Mouse (Mus musculus) mature B cell (primary cell): ENCODE results near the gene Atp5g3.
"Not testable (repeated sequence)": the region's sequence is repeated elsewhere in the genome, so short reads cannot be mapped to it uniquely, and the experiment has no call there.

ENCODE experiments used
- in situ Hi-C: fragments of 300-500 bp; cut with MboI; formaldehyde crosslinking; loops from 2 replicates; pipeline ENCODE4 v1.14.3; 2019

Gene Atp5g3

DNA sequence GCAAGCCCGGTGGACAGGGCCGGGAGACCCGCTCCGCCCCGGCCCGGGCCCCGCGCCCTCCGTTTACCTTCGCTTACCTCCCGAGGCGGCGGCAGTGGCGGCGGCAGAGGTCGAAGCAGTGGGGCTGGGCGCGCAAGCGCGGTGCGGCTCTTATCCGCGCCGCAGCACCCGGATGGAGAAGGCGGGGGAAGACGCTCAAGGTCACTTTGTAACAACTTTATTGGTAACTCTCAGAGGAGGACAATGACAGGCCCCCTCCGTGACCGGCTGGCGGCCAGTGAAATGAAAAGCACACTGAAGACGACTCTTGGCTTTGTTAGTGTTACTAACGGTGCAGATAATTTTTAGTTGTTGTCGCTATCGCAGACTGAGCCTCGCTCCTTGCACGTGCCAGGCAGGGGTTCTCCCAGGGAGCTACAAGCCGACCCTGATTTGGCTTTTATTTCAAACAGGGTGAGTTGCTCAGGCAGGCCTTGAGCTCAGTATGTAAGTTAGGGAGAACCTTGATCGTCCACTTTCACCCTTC lies at the start of gene Atp5g3:
Gene Atp5g3, minus strand, starts transcription at position 152 of the 526 bp plus-strand sequence.
- in situ Hi-C loops, result no loop called here

DNA sequence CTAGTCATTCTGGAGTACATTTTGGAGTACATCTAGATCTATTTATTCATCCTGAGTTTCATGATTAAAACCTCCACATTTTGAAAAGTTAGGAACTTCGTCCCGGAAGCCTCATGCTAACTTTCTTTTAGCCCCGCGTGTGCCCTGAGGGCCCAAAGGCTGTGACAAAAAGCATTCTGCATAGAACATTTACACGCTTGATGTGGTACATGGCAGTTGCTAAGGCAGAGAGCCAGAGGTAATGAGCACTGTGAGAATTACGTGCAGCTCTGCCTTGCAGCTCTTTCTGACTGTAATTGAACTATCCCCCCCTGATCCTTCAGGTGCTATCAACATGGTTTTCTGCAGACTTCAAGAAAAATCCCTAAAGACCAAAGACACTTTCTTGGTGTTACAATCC lies 47.2 kb upstream of the Atp5g3 start:
- in situ Hi-C loops, result no loop called here

DNA sequence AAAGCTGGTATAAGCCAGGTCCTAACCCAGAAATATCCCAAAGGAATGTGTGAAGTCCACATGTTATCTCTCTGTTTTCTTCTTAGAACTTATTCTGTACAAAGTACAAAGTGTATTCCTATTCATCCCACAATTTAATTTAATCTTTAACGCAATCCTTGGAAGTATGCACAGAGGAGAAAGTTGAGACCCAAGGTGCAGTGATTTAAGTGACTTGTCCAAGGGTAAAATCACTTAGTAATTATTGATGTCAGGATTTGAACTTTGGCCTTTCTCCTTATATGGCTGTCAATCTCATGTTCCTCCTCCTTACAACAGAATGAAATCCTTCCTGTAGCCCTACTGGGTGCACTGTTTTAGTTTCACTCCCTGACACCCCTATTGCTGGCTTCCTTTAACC lies 42.5 kb upstream of the Atp5g3 start:
- in situ Hi-C loops, result no loop called here

DNA sequence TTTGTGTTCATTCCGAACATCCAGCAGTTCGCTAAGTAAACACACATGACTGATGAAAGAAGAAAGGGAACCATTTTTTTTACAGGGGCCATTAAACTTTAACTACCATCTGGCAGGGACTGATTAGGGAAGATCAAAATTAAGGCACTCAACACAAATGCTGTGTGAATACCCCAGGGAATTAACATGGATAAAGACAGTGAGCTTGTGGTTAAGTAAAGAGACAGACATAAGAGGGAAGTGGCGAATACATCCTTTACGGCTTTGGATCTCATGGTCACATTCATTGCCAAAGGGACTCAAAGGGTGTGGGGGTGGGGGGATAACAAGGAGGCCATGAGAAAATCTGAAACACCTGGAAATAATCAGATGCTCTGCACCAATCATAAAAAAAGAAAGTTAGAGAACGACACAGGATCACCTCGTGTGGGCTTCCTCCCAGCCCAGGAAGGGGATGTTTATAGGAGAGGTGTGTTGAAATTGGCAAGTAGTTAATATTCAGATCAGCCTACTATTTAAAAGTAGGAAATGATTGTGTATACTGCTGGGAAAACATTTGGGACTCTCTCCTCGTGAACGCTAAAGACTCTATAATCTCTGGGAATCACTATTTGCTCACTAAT lies 41.6 kb upstream of the Atp5g3 start:
- in situ Hi-C loops, result no loop called here

DNA sequence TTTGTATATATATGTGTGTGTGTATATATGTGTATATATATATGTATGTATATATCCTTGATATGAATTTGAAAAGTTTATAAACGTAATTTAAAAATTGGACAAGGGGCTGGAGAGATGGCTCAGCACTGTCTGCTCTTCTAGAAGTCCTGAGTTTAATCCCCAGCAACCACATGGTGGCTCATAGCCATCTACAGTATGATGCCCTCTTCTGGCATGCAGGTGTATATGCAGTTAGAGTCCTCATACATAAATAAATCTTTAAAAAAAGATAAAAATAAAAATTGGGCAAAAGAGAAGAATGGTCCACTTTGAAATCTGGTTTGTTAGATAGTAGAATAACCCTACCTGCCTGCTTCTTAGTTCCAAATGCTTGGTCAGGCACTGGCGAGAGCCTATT lies 36.2 kb upstream of the Atp5g3 start:
- in situ Hi-C loops, result no loop called here

DNA sequence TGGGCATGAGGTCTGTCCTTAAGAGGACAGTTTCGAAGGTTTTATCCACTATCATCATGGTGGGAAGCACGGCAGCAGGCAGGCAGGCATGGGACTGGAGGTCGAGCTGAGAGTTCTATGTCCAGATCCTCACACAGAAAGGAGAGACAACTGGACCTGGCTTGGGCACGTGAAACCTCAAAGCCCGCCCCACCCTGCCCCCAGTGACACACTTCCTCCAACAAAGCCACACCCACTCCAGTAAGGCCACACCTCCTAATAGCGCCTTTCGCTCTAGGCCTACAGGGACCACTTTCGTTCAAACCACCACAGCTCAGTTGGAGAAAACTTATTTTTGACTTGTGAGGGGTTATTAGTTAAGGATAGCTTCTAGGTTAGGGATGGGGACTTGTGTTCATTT lies 32.6 kb upstream of the Atp5g3 start:
- in situ Hi-C loops, result no loop called here

DNA sequence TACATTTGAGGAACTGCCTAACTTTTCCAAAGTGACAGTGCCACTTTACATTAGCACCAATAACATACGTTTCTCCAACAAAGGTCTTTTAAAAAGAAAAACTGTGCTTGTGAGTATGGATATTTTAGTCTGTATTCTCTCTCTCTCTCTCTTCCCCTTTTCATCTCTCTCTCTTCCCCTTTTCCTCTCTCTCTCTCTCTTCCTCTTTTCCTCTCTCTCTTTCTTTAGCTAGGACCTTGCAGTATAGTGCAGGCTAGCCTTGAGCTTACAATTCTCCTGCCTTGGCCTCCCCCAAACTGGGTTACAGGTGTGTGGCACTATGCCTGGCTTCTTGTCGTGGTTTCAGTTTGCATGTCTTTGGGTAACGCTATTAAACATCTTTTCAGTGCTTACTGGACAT lies 31.7 kb upstream of the Atp5g3 start:
- in situ Hi-C loops, result no loop called here

DNA sequence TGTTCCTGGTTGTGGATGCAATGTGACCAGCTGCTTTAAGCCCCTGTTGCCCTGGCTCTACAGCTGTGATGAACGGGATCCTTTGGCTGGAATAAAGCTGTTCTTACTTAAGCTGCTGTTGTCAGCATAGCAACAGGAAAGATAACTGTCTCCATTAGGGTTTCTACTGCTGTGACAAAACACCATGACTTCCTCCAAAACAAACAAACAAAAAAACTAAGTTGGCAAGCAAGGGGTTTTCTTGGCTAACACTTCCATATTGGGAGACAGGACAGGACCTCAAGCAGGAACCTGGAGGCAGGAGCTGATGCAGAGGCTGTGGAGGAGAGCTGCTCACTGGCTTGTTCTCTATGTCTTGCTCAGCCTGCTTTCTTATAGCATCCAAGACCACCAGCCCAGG lies 30.2 kb upstream of the Atp5g3 start:
- in situ Hi-C loops, result no loop called here

DNA sequence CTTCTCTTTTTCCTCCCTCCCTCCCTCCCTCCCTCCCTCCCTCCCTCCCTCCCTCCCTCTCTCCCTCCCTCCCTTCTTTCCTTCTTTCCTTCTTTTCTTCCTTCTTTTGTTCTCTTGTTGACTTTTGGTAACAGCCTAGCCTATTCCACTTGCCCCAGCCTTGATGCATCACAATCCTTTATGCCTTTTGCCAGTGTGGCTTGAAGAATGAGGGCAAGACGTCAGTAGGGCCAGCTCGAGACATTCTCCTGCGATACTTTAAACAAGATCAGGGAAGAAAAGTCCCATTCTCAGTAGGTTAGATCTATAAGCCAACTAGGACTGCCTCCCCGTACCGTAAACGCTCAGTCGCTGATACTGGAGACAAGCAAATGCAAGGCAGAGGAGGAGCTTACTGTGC lies 29.3 kb upstream of the Atp5g3 start:
- in situ Hi-C loops, result no loop called here

DNA sequence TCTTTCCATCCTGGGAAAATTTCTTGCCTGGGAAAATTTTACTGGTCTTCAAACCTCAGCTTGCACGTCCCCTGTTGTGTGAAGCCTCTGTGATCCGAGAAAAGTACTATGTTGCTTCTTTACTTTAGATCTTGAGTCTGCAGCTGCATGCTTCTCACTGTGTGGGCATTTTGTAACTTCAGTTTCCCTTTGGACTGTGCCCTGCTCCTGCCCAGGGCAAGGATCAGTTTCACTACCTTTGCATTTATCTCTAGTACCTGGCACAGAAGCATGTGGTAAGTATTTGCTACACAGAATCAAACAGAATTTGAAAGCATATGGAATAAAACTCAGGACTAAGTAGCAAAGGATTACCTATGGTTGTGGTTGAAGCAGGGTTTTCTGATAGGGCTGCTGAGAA lies 27.8 kb upstream of the Atp5g3 start:
- in situ Hi-C loops, result no loop called here

DNA sequence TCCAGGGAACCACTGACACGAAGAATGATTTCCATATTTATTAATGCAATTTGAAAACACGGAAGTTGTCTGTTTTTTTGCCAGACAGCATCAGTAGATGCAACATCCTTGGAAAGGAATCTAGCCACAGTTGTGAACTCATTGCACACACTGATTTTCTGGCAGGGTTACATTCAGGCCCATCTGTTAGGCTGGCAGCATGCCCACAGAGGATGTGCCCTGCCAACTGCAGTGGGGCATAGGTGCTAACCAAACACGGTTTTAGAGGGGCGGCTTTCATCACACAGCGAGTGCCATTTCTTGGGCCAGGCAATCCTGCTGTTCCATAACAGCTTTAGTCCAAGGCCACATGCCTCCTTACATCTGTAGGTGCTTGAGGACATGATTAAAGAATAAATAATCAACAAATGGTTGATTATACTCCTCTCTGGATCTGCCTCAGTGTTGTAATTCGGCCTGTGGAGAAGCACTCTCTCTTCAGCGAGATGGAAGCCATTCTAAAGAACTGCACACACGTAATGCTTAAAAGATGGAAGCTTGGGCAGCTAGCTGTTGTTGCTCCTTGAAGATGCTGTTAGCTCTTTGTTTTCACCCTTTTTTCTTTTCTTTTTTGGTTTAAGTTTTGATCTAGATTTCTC lies 21.7 kb upstream of the Atp5g3 start:
- in situ Hi-C loops, result no loop called here

DNA sequence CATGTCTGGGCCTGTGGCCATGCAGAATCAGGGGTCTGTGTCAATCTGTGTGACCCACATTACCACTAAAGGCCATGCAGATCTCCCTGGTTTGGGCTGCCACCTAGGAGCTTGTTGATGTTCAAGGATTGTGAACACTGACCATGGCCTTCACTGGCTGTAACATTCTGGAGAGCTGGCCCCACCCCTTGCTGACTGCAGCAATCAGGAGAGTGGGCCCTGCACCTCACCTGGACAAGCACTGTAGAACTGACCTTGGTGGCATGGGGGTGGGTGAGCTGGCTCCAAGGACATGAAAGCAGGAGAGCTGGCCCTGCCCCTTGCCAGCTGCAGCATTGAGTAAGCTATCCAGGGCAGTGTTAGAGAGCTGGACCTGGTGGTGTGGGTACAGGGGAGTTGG lies 16.6 kb upstream of the Atp5g3 start:
- in situ Hi-C loops, result no loop called here

DNA sequence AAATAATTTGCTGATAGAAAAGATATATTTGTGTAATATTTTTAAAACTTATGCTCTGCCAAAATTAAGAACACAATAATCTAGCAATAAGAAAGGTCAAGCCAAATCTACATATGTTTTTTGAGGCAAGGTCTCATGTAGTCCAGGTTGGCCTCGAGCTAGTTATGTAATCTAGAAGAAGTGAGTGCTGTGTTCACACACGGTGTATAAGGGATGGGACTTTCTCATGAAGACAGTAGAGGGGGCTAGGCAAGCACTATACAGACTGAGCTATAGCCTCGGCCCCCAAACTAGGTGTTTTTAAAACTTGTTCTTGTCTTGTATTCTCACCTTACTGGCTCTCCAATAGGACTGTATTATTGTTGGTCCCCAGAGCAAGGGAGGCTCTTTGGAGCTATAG lies 14.4 kb upstream of the Atp5g3 start:
- in situ Hi-C loops, result no loop called here

DNA sequence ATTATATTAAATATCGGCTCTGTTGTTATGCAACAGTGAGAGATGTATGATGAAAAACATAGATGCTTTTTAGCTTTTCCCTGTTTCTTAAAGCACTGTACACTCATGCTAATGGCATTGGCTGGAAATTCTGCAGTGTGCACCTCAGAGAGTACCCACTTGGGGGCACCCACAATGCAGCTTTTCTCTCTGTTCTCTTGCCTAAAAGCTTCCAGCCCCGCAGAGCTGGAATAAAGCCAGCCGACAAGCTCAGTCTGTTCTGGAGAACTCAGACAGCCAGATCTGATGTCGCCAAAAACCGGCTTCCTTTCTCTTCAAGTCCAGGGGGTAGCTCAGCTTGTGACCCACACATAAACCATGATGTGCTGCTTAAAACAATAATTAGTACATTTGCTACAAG lies 14.0 kb upstream of the Atp5g3 start:
- in situ Hi-C loops, result no loop called here

DNA sequence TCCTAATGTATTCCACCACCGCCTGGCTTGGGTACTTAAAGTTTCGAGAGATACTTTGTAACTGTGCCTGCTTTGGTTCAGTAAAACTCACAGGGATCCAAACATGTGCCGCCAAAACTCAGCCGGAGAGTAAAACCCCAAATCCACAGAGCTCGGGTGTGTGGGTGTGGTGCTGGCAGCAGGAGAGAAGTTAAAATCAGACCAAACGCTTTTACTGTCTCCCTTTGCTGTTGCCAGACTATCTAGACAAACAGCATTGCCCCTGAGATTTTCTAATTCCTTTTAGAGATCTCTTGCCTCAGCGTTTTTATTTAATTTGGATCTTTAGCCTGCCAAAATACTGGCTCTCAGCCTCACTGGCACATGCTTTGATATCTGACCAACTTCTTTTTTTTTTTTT lies 8.5 kb upstream of the Atp5g3 start:
- in situ Hi-C loops, result no loop called here

DNA sequence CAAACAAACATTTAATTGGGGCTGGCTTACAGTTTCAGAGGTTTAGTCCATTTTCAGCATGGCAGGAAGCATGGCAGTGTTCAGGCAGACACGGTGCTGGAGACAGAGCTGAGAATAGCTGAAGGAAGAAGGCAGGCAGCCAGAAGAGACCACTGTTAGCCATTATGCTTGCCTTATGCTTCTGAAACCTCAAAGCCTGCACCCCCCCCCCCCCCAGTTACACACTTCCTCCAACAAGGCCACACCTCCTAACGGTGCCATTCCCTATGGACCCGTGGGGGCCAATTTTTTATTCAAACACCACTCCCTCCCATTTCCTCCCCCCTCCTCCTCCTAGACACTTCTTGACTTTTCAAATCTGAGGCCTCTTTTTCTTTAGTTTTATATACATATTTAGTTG lies 1.1 kb upstream of the Atp5g3 start:
- in situ Hi-C loops, result no loop called here

DNA sequence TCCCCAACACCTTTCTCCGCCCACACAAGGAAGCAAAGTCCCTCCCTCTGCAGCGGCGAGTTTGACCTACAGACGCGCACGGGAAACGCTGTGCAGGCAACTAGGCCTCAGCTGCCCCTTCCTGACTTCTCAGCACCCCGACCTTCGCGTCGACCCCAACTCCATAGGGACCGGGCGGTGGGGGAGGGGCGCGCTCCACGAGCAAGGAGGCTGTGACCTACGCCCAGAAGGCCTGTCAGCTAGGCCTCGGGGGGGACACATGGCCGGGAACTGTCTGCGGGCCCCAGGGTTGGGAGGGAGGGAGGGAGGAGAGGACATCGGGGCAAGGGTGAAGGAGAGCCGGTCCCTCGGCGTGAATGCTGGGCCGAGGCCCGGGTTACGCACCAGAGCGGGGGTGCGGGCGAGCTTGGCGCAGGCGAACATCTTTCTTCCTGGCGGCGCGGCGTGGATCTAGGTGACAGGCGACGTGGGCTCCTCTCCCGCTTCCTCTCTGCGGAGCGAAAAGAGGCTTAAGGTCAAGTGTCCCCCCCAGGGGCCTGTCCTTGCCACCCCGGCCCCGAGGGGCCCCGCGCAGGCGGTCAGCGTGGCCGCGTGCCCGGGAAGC lies 453 bp downstream of the Atp5g3 start:
- in situ Hi-C loops, result no loop called here

DNA sequence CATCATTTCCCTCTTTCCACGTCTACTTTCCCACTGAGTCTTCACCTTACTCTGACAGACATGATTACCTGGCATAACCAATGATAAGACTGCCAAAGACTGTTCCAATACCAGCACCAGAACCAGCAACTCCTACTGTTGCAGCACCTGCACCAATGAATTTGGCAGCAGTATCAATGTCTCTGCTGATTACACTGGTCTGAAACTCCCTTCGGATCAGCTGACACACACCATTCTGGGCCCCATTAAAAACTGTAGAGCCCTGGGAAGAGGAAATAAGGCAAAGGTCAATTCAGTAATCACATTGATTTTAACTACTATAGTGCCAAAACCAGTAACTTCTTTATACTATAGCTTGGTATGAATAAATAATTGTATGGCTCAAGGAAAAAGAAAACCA lies 2.0 kb downstream of the Atp5g3 start:
- in situ Hi-C loops, result no loop called here

DNA sequence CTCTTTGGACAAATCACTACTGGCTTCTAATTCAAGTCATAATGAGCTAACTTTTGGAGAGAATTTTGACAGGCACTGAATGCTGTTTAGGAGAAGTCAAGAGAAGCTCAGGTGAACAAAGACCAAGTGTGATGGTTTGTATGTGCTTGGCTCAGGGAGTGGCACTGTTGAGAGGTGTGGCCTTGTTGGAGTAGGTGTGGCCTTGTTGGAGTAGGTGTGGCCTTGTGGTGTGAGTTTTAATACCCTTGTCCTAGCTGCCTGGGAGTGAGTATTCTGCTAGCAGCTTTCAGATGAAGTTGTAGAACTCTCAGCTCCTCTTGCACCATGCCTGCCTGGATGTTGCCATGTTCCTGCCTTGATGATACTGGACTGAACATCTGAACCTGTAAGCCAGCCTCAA lies 6.4 kb downstream of the Atp5g3 start:
- in situ Hi-C loops, result not testable (repeated sequence)

DNA sequence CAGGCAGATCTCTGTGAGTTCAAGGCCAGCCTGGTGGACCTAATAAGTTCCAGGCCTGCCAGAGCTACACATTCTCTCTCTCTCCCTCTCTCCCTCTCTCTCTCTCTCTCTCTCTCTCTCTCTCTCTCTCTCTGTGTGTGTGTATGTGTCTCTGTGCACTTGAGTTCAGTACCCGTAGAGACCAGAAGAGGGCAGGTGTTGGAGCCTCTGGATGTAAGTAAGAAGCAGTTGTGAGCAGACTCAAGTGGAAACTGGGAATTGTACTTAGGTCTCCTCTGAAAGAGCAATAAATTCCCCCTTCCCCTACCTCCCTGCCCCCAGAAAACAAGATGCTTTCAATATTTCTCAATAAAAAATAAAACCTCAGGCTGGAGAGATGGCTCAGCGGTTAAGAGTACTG lies 7.6 kb downstream of the Atp5g3 start:
- in situ Hi-C loops, result no loop called here

DNA sequence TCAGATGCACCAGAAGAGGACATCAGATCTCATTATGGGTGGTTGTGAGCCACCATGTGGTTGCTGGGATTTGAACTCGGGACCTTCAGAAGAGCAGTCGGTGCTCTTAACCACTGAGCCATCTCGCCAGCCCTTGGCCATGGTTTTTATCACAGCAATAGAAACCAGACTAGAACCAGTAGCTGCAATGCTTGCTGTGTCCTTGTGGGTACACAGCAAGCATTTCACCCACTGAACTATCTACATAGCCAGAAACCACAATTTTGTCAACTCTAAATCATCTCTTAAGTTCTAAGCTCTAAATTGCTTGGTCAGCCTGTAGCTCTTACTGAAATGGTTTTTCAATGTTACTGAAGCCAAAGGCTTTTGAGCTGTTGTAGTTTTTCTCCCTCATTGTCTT lies 8.8 kb downstream of the Atp5g3 start:
- in situ Hi-C loops, result not testable (repeated sequence)

DNA sequence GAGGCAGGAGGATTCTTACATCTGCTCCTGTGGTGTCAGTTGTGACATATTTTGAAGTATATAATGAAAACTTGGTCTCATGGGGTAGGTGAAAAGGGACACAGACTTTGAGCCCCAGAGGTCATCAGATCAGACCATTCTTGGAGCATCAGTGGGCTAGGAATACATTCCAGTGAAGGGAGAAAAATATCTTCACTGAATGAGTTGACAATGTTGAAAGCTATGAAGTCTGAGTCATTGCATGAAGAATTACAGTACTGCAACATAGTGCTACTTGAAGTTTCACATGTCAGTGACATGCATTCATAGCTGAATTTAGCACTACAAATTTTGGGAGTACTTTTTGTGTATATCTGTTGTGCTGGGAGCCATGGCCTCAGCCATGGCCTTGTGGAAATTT lies 10.0 kb downstream of the Atp5g3 start:
- in situ Hi-C loops, result no loop called here

DNA sequence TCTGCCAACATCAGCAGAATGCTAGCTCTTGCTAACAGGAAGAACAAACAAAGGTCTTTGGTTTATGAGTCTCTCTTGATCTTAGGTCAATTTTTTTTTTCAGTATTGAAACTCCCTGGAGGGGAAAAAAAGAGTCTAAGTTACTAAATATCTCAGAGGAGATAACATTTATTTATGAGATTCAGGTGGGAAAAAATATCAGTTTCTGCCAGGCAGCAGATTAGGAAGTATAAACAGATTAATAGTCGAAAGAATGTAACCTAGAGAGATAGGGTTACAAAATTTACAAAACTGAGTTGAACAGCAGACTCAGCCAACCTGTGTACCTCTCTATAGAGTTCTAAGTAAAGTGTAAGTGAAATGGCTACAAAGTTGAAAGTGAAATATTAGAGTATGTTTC lies 10.8 kb downstream of the Atp5g3 start:
- in situ Hi-C loops, result no loop called here

DNA sequence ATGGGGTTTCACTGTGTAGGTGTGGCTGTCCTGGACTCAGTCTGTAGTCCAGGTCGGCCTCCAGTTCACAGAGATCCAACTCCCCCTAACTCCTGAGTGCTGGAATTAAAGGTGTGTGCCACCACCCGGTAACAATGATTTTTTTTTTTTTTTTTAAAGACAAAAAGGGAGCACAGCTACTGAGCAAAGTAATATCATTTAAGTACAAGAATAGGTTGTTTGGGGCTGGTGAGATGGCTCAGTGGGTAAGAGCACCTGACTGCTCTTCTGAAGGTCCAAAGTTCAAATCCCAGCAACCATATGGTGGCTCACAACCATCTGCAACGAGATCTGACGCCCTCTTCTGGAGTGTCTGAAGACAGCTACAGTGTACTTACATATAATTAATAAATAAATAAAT lies 14.2 kb downstream of the Atp5g3 start:
- in situ Hi-C loops, result not testable (repeated sequence)
